Mouse (Mus musculus) monocyte, adult 5-6 weeks (primary cell): Measurements from ENCODE around the gene Dnajc28. TPM values are rescaled to one million over a fixed set of nuclear protein-coding genes. Genes with fewer than 3 reads are reported as not detected.

Experiments used
- total RNA-seq: library from RNA; stranded (forward); fragments of 200-1000, 200-491, 200-594 nt; gene quantifications from 3 replicates; pipeline ENCODE4 v1.2.3, GENCODE M21; 2017

The Dnajc28 gene
- total RNA-seq, 1 experiment from 2014 or later = 1.6 TPM

Other genes with a start within 250 kb of the Dnajc28 start
- gene Ifnar2, start 246.2 kb downstream of the Dnajc28 start, total RNA-seq = 188 to 243 TPM (median 214 TPM) in 3 replicates
- gene Gm21970, start 227.3 kb downstream of the Dnajc28 start, total RNA-seq = not detected in 3 replicates
- 86.7 to 144 TPM (median 102 TPM) in 3 replicates for gene Il10rb, start 212.9 kb downstream of the Dnajc28 start, total RNA-seq
- gene Ifnar1, start 133.8 kb downstream of the Dnajc28 start, total RNA-seq = 91.0 to 131 TPM (median 108 TPM) in 3 replicates
- 28.8 to 49.4 TPM (median 38.9 TPM) in 3 replicates for gene Ifngr2, start 72.0 kb downstream of the Dnajc28 start, total RNA-seq
- 44.6 to 80.4 TPM (median 63.0 TPM) in 3 replicates for gene Tmem50b, start 21.2 kb downstream of the Dnajc28 start, total RNA-seq
- 45.6 to 47.6 TPM (median 47.0 TPM) in 3 replicates for gene Gart, start 27.9 kb upstream of the Dnajc28 start, total RNA-seq
- 374 to 473 TPM (median 406 TPM) in 3 replicates for gene Son, start 28.5 kb upstream of the Dnajc28 start, total RNA-seq
- 44.3 to 63.9 TPM (median 50.9 TPM) in 3 replicates for gene Donson, start 69.7 kb upstream of the Dnajc28 start, total RNA-seq
- 77.1 to 114 TPM (median 103 TPM) in 3 replicates for gene Cryzl1, start 109.9 kb upstream of the Dnajc28 start, total RNA-seq
- 17.6 to 27.7 TPM (median 24.7 TPM) in 3 replicates for gene Itsn1, start 110.3 kb upstream of the Dnajc28 start, total RNA-seq